Mouse (Mus musculus): ENCODE measurements around the gene Fbxl13. TPM values are rescaled to one million over a fixed set of nuclear protein-coding genes. Genes with fewer than 3 reads are reported as not detected.

Gene Fbxl13
- total RNA-seq, 2 experiments from 2014 or later = 3.3 to 7.1 TPM

- no peak for ATAC-seq (replicated peaks; ENCODE audit: low FRiP score, low TSS enrichment, poor library complexity, severe bottlenecking)
Observed at GRCm38 (mm10) chr5:21588220-21588619, 57.2 kb downstream of the Fbxl13 start.

GRCm38 (mm10) chr5:21587683-21588082, 57.8 kb downstream of the Fbxl13 start:
- ATAC-seq (replicated peaks; ENCODE audit: low FRiP score, low TSS enrichment, poor library complexity, severe bottlenecking) = no peak

GRCm38 (mm10) chr5:21586763-21587162, 58.7 kb downstream of the Fbxl13 start:
- peak; percentile 91 for ATAC-seq (replicated peaks; ENCODE audit: low FRiP score, low TSS enrichment, poor library complexity, severe bottlenecking)

DNA sequence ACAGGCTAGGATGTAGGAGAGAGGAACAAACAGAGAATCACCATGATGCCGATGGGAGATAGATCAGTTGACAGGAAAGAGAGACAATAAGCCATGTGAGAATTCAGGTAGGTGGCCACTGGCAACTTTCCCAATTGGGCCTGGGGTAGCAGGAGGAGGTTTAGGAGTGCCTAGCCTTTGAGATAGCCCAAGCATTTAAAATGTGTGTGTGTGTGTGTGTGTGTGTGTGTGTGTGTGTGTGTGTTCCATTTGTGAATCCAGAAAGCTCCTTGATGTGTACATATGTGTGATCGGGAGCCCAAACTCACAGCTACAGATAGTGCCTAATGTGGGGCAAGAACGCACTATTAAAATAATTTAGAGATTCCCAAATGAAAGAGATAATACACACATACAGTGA, 67.3 kb downstream of the Fbxl13 start:
- ATAC-seq (replicated peaks; ENCODE audit: low FRiP score, low TSS enrichment, poor library complexity, severe bottlenecking) = no peak

DNA sequence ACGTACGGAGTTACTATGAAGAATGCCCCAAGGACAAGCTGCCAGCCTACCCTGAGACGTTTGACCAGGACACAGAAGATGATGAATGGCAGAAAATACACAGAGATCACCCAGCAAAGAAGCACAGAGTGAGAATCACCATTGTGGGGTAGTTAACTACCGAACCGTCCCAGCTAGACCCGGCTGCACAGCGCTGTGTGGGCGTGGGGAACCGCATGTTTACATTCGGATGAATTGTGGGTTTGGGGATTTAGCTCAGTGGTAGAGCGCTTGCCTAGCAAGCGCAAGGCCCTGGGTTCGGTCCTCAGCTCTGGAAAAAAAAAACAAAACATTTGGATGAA, 70.3 kb downstream of the Fbxl13 start:
- ATAC-seq (replicated peaks; ENCODE audit: low FRiP score, low TSS enrichment, poor library complexity, severe bottlenecking) = no peak

- ATAC-seq (replicated peaks; ENCODE audit: low FRiP score, low TSS enrichment, poor library complexity, severe bottlenecking) = peak; percentile 88
Observed at GRCm38 (mm10) chr5:21574386-21575209, 70.8 kb downstream of the Fbxl13 start.

GRCm38 (mm10) chr5:21572764-21573416, 72.5 kb downstream of the Fbxl13 start:
- ATAC-seq (replicated peaks; ENCODE audit: low FRiP score, low TSS enrichment, poor library complexity, severe bottlenecking) = no peak

- ATAC-seq (replicated peaks; ENCODE audit: low FRiP score, low TSS enrichment, poor library complexity, severe bottlenecking) = no peak
Observed at GRCm38 (mm10) chr5:21567784-21568183, 77.7 kb downstream of the Fbxl13 start.

DNA sequence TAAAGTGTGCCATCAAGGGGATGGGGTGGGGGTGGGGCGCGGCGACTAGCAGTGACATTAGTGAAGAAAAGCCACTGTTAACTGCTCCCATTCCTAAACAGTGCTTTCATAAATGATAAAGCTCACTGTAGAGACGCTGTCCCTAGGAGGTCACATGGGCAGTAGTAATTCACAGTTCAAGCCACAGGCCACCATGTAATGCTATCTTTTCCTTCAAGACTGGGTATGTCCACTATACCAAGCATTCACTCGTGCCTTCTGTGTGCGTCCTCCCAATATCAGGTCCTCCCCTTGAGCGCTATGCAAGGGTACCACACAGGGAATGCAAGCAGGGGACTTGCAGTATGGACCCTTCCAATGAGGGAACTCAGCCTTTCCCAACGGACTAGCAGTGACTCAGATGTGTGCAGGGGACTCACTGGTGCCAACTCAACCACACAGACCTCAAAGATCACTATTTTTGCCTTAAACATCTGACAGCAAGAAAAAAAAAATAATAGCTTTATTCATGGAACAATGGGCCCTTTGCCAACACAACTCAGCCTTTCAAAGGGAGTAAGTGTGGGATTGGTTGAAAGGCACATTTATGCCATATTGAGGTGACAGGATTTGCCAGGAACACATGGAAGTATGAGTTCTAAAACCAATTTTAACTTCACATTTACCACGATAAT, 79.9 kb downstream of the Fbxl13 start:
- no peak for ATAC-seq (replicated peaks; ENCODE audit: low FRiP score, low TSS enrichment, poor library complexity, severe bottlenecking)

DNA sequence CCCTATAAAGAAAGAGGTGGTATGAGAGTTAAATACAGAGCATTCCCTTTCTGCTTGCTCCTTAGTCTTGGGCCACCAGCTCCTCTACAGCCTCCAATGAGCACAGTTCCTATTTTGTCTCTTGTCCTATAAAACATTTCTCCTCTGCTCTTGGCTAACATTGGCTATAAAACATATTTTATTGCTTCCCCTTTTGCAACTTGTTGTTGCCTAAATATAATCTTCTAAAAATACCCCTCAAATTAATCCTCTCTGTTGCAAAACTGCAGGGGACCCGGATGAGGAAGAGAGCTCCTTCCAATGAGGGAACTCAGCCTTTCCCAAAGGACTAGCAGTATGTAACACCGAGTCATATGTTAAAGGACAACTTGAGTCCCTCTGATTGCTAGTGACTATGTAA, 81.5 kb downstream of the Fbxl13 start:
- ATAC-seq (replicated peaks; ENCODE audit: low FRiP score, low TSS enrichment, poor library complexity, severe bottlenecking) = no peak

GRCm38 (mm10) chr5:21556502-21556901, 88.9 kb downstream of the Fbxl13 start:
- ATAC-seq (replicated peaks; ENCODE audit: low FRiP score, low TSS enrichment, poor library complexity, severe bottlenecking) = no peak

DNA sequence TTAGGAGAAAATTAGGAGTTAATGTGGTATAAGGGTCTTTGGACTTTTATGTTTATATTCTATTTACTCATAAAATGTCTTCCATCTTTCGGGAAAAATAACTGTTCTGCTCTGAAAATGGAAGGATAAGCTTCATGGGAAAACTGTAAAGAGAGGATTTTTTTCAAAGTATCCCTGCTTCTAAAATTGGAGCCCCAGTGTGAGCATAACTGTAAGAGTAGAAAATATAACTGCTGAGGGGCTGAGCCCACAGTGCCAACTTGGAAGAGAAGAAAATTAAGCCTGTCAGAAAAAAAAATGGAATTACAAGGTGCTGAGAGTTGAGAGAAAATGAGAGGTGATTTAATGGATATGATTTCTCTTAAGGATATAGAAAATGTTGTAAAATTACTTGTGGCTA, 90.7 kb downstream of the Fbxl13 start:
- no peak for ATAC-seq (replicated peaks; ENCODE audit: low FRiP score, low TSS enrichment, poor library complexity, severe bottlenecking)

DNA sequence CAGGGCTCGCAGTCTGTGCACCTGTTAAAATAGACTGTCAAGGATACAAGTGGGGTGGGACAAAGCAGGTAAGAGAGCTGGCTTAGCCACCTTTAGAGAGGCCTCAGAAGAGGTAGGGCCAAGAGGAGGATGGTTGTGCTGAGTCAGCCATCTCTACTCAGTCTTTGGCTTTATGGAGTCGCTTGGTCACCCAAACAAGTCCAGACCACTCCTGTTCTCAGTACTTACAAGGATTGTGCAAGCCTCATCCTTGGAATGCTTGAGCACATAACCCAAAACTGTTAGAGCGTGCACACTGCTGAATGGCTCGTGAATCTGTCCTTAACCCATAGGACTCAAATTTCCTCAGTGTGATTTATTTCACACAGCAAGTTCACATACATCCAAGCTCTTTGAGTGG, 91.7 kb downstream of the Fbxl13 start:
- no peak for ATAC-seq (replicated peaks; ENCODE audit: low FRiP score, low TSS enrichment, poor library complexity, severe bottlenecking)

DNA sequence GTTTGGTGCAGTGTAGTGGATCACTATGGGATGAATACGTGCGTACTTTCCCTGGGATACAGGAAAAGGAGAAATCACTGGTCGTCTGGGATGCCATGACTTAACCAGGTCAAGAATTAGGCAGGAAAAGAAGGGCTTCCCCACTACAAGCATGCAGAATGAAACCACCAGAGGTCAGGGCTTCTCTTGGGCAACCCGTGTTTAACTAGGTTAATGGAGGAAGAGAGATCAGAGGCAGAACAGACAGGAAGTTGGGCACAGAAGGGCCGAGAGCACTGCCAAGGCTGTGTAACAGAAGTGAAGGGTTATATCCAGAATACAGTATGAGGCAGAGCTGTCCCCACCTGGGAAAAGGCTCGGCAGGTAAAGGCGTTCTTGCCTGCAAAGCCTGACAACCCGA, 98.4 kb downstream of the Fbxl13 start:
- no peak for ATAC-seq (replicated peaks; ENCODE audit: low FRiP score, low TSS enrichment, poor library complexity, severe bottlenecking)

- ATAC-seq (replicated peaks; ENCODE audit: low FRiP score, low TSS enrichment, poor library complexity, severe bottlenecking) = no peak
Observed at GRCm38 (mm10) chr5:21545786-21546185, 99.6 kb downstream of the Fbxl13 start.

DNA sequence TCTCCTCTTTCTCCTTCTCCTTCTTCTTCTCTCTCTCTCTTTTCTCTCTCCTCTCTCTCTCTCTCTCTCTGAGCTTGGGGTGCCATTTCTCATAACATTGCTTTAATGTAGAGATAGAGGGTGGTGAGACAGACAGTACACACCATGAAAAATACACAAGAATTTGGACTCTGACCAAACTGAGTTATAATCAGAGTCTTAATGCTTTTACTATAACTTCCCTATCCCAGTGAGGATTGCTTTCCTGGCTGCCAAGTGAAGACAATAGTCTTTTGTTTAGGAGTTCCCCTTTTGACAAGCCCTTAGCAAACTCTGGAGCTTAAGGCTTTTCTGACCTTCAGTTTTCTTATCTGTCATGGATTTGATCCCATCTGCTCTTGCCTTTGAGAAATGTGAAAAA, 100.2 kb downstream of the Fbxl13 start:
- no peak for ATAC-seq (replicated peaks; ENCODE audit: low FRiP score, low TSS enrichment, poor library complexity, severe bottlenecking)

GRCm38 (mm10) chr5:21544821-21545220, 100.6 kb downstream of the Fbxl13 start:
- ATAC-seq (replicated peaks; ENCODE audit: low FRiP score, low TSS enrichment, poor library complexity, severe bottlenecking) = no peak

DNA sequence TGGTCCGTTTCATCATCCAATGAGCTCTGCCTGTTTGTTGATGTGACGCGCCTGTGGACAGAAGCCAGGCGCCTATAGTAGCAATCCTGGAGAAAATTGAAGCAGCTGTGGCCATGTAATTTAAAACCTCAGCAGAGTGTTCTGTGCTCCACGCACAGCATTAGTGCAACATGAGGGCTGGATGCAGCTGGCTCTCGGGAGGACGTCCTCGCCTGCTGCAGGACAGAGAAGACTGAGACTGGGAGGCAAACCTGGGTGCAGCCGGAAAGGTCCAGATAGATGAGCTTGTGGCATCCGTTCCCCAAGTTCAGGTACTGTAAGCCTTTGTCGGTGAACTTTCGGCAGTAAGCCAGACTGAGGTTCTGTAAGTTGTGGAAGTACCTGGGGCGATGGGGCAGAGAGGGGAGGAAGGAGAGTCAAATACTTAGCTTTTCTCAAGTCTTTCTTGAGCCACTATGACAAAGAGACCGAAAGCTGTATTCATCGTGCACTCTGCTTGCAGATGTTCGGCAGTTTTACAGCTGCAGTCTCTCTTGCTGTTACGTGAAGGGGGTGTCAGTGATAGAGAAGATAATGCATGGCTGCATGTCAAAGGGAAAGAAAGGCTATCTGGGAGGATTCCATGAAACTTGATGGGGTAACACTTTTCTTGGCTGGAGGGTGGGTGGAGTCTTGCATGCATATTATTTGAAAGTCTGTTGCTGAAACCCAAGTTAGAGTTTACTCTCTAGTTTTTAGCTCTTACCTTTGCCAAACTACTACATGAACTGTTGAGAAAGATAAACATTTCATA, 101.8 kb downstream of the Fbxl13 start, which contains the start of gene Lrrc17:
Gene Lrrc17, plus strand, starts transcription at position 151 of the 793 bp plus-strand sequence.
- no peak for ATAC-seq (replicated peaks; ENCODE audit: low FRiP score, low TSS enrichment, poor library complexity, severe bottlenecking)

- no peak for ATAC-seq (replicated peaks; ENCODE audit: low FRiP score, low TSS enrichment, poor library complexity, severe bottlenecking)
Observed at GRCm38 (mm10) chr5:21542226-21542625, 103.2 kb downstream of the Fbxl13 start.

DNA sequence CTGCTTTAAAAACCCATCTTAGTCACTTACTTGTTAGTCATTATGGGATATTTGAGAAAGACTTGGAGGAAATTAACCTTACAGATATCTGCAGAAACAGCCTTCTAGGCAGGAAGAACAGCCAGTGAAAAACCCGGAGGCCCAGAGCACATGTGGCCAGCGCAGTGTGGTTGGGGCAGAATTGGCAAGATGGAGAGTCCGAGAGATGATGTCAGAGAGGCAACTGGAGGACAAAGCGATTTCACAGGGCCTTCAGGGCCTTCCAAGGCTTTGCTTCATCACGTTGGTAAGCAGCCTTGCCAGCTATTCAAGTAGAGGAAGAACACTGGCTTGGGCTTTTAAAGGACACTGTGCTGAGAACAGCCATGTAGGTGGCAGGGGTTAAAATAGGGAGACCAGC, 112.5 kb downstream of the Fbxl13 start:
- no peak for ATAC-seq (replicated peaks; ENCODE audit: low FRiP score, low TSS enrichment, poor library complexity, severe bottlenecking)

Data from megakaryocyte-erythroid progenitor cell, adult 5-6 weeks (primary cell).